Mouse (Mus musculus) G1E (cell line): ENCODE measurements around the gene Nxpe3.

Experiments used
- CTCF ChIP-seq: IDR thresholded peaks from 2 replicates; pipeline ENCODE4 v1.5.1; 2012; ENCODE audit warnings: low read depth, low read length, inconsistent platforms, mixed read lengths
- GATA1 ChIP-seq: IDR thresholded peaks from 2 replicates; pipeline ENCODE4 v1.6.1; 2012; ENCODE audit warnings: borderline replicate concordance, low read length, inconsistent platforms, mixed read lengths
- POLR2AphosphoS5 ChIP-seq: IDR thresholded peaks from 2 replicates; pipeline ENCODE4 v1.6.1; 2012; ENCODE audit warnings: low read depth, low read length, inconsistent platforms; ENCODE audit not compliant: insufficient replicate concordance
- TAL1 ChIP-seq: conservative IDR thresholded peaks from 2 replicates; pipeline ENCODE4 v1.6.1; 2012; ENCODE audit warnings: low read depth, low read length, inconsistent platforms, mixed read lengths

- TF ChIP-seq CTCF (no peak), GATA1 (no peak), POLR2AphosphoS5 (no peak), TAL1 (no peak)
Measured at GRCm38 (mm10) chr16:55939703-55940102, 44.6 kb upstream of the Nxpe3 start.
